Mouse (Mus musculus) NIH3T3 (cell line): Measurements from ENCODE around the gene Pkp4.
"Not testable (repeated sequence)": the region's sequence is repeated elsewhere in the genome, so short reads cannot be mapped to it uniquely, and the experiment has no call there.

Experiments used
- DNase-seq: peaks from one replicate; pipeline ENCODE4 v3.0.0-alpha.2; 2012; ENCODE audit warnings: low read depth

The Pkp4 gene

GRCm38 (mm10) chr2:59339776-59340539 lies 179.3 kb downstream of the Pkp4 start:
- no peak for DNase-seq

GRCm38 (mm10) chr2:59340878-59341277 lies 180.2 kb downstream of the Pkp4 start:
- no peak for DNase-seq

GRCm38 (mm10) chr2:59342591-59343210 lies 182.1 kb downstream of the Pkp4 start:
- DNase-seq, result no peak

GRCm38 (mm10) chr2:59343834-59344233 lies 183.2 kb downstream of the Pkp4 start:
- no peak for DNase-seq

- DNase-seq, result no peak
Measured at GRCm38 (mm10) chr2:59344699-59345098, 184.0 kb downstream of the Pkp4 start.

GRCm38 (mm10) chr2:59345141-59345839 lies 184.6 kb downstream of the Pkp4 start:
- no peak for DNase-seq

- DNase-seq, result no peak
Measured at GRCm38 (mm10) chr2:59346443-59346842, 185.8 kb downstream of the Pkp4 start.

GRCm38 (mm10) chr2:59348585-59348984 lies 187.9 kb downstream of the Pkp4 start:
- DNase-seq, result no peak

GRCm38 (mm10) chr2:59350094-59350493 lies 189.4 kb downstream of the Pkp4 start:
- no peak for DNase-seq

GRCm38 (mm10) chr2:59351303-59352099 lies 190.9 kb downstream of the Pkp4 start:
- DNase-seq, result peak; percentile 12

GRCm38 (mm10) chr2:59353821-59354220 lies 193.2 kb downstream of the Pkp4 start:
- no peak for DNase-seq

GRCm38 (mm10) chr2:59355531-59356289 lies 195.1 kb downstream of the Pkp4 start:
- no peak for DNase-seq

- no peak for DNase-seq
Measured at GRCm38 (mm10) chr2:59359760-59360342, 199.2 kb downstream of the Pkp4 start.

GRCm38 (mm10) chr2:59361350-59361780 lies 200.7 kb downstream of the Pkp4 start:
- peak; percentile 25 for DNase-seq

GRCm38 (mm10) chr2:59364156-59364842 lies 203.6 kb downstream of the Pkp4 start:
- DNase-seq, result peak; percentile 54

- no peak for DNase-seq
Measured at GRCm38 (mm10) chr2:59367191-59367590, 206.5 kb downstream of the Pkp4 start.

GRCm38 (mm10) chr2:59373113-59373512 lies 212.5 kb downstream of the Pkp4 start:
- no peak for DNase-seq

GRCm38 (mm10) chr2:59378096-59378495 lies 217.4 kb downstream of the Pkp4 start:
- DNase-seq, result no peak

- DNase-seq, result not testable (repeated sequence)
Measured at GRCm38 (mm10) chr2:59378861-59379260, 218.2 kb downstream of the Pkp4 start.

GRCm38 (mm10) chr2:59383231-59383630 lies 222.6 kb downstream of the Pkp4 start:
- DNase-seq, result no peak
